Mouse (Mus musculus) layer of hippocampus, adult 9-10 months (tissue): ENCODE measurements around the gene Paxbp1.

Experiments used
- DNase-seq: peaks from one replicate; pipeline ENCODE4 v3.0.0; 2022; ENCODE audit warnings: low spot score

The Paxbp1 gene

DNA sequence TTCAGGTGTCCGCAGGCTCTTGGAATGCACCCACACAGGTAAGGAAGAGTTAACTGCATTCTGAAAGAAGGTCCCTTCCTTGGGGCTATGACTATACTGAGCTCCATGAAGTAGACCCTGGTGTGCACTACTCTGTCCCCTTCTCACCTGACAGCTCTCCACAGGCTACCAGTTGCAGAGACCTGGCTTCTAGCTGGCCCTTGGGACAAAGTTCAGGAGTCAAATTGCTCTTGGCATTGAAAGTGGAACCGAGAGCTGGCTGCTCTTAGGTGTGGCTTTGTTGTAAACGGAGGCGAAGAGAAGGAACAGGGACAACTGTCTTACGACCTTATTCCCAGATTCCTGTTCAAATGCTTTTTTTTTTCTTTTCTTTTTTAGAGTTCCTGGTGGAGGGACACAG lies 10.8 kb upstream of the Paxbp1 start:
- no peak for DNase-seq

DNA sequence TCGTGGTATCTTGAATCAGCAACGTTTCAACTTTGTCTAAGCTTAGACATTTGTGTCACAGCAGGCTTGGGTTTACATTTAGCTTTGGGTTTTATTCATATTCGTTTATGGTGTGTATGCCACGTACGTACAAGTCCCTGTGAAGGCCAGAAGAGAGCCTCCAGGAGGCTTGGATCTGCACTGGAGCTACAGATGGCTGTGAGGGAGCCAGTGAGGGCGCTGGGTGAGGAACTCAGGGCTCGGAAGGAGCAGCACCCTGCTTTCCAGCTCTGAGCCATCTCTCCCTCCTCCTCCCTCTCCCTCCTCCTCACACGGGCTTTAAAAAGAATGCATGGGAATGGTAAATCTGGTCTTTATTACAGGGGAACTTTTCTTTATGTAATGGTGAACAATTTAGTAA lies 9.3 kb upstream of the Paxbp1 start:
- no peak for DNase-seq

DNA sequence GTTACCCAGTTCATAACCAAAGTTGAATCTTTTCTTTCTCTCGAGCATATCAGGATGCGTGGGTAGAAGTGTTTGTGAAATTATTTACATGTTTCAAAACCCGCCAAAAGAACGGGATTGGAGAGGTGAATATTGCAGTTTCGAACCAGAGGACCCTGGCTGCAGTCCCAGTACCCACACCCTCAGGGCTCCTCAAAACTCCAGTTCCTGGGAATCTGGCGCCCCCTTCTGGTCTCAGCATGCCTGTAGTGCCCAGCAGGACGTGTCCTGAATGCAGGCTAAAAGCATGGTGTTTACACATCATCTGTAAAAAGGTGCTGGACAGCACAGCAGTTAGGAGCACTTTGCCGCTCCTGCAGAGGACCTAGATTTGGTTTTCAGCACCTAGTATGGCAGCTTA lies 1.2 kb upstream of the Paxbp1 start:
- DNase-seq, result no peak

DNA sequence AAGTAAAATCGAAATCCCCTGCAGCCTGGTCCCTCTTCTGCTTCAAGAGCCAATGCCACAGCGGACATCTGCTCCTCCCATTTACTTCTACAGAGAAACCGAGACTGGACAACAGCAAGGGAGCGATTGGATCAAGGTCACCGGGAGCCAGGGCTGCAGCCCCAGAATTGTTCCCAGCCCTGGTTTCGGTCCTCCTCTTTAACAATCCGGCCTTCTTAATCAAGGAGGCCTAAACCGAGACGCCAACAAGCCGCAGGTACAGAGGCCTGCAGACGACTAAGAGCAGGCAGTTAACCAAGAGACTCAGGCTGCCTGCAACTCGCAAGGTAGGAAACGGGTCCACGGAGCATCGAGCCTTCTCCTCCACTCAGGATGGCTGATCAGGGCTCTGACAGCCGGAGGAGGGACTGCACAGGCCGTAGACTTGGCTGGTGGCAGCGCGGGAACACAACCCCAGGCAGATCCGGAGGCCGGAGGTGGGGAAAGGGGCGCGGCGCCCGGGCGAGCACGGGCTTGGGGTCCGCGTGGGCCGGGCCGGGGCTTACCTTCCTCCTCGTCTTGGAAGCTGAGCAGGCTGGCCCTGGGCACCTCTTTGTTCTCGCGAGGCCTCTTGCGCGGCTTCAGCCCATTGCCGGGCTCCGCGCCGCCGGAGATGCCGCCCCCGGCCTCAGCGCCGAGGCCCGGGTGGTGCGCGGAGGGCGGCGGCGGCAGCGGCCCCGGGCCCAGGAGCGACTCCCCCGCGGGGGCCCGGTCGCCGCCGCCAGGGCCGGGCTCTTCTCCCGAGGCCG lies 688 bp downstream of the Paxbp1 start:
- DNase-seq, result no peak

DNA sequence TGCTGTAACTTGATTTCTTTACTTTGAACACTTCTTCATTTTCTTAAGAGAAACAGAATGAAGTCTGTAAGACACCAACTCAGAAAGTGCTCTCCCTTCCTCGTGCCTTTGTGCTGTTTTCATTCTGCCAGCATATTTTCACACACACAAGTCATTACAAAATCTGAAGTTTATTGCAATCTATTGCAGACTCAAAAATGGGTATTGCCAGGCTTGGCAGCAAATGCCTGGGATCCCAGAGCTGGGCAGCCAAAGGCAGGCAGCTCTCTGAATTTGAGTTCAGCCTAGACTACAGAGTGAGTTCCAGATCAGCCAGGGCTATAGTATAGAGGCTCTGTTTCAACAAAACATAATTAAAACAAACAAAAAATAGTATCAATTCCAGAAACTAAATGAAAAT lies 1.7 kb downstream of the Paxbp1 start:
- no peak for DNase-seq

DNA sequence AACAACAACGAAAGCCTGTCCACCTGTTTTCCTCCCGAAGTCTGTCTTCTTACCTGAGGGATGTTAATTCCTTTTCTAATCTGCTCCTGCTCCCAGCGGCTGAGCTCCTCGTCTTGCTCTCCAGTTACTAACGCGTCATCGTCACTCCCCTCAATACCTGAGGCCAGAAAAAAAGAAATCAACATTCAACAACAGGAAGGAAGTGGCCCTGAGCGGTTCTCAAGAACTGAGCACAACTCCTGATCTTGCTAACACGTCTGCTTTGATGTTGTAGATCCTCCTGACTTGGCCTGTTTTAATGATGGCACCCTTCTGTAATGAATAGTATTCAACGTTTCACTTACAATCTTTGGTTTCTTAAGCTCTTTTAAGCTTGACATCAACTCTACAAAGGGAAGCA lies 8.5 kb downstream of the Paxbp1 start:
- DNase-seq, result no peak

DNA sequence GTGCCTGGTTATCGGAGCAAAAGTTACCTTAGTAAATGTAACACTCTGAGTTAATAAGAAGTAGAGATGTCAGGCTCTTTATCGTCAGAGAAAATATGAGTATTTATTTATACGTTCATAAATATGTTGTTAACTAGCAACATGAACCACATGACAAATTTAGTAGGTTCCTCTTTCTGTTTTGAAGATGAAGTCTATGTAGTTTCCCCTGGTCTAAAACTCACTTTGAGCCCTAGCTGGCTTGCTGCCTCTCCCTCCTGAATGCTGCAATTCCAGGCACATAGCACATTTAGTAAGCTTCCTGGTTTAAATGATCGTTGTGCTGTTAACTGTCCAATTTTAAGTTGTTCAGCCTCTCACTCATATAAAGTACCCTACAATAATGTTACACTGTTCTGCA lies 13.6 kb downstream of the Paxbp1 start:
- DNase-seq, result no peak

DNA sequence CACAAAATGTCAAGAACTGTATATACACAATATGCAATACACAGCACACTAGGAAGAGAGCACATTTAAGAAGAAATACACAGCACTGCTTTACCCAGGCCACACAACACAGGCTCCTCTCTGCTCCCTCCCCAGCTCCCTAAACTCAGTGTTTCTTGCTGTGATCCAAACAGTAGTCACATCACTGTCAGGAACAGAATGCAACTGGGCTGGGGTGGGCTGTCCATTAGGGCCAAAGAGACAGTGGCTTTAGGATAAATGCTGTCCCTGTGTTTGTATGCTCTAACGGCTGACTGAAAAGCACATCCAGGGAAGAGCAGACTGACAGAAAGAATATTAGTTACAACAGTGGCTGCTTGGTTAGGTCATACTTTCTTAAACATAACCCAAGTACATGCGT lies 14.4 kb downstream of the Paxbp1 start:
- DNase-seq, result no peak

DNA sequence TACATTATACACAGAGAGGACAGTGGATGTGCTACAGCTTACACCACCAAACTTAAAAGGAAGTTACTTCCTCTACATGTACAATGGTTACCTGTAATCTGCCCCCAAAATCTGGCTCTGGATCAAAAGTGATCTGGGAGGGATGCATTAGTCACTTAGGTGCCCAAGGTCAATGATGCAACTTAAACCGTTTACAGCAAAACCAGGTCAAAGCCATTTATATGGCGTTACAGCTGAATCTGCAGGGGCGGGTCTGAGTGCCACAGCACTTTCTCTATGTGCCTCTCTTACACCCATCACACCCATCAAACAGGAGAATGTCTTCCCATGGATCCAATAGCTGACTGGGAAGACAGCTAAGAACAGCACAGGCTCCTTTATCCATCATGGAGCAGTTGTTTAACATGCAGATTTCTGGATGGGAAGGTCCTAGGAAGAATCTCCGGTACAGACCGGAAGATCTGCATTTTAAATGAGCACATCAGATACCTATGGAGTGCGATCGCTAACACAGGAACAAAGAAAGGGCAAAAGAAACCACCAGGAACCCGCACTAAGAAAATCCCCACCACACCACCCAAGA lies 15.1 kb downstream of the Paxbp1 start:
- no peak for DNase-seq

DNA sequence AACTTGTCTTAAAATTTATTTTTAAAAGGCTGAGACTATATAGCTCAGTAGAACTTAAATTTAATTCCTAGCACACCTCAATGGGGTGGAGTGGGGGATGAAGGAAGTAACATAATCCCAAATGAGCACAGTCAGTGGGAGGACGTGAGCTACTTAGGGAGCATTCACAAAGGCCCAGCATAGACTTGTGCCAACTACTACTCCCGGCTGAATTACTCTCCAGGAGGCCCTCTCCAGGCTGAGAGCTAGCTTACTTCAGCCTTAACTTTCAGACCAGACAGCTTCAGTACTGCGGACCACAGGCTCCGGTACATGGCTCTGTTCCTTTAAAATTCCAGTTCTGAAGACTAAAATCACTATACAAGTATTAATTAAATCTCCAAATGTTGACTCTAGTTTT lies 18.1 kb downstream of the Paxbp1 start:
- no peak for DNase-seq

DNA sequence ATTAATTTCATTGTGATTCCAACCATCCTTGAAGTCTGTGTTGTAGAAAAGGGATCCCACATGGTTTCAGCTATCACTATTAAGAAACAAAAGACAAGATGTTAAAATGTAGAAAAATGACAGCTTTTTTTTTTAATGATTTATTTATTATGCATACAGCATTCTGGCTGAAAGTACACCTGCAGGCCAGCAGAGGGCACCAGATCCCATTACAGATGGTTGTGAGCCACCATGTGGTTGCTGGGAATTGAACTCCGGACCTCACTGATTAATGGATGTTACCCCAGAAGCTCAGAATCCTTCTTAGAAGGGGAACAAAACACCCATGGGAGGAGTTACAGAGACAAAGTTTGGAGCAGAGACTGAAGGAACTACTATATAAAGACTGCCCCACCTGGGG lies 21.0 kb downstream of the Paxbp1 start:
- no peak for DNase-seq

DNA sequence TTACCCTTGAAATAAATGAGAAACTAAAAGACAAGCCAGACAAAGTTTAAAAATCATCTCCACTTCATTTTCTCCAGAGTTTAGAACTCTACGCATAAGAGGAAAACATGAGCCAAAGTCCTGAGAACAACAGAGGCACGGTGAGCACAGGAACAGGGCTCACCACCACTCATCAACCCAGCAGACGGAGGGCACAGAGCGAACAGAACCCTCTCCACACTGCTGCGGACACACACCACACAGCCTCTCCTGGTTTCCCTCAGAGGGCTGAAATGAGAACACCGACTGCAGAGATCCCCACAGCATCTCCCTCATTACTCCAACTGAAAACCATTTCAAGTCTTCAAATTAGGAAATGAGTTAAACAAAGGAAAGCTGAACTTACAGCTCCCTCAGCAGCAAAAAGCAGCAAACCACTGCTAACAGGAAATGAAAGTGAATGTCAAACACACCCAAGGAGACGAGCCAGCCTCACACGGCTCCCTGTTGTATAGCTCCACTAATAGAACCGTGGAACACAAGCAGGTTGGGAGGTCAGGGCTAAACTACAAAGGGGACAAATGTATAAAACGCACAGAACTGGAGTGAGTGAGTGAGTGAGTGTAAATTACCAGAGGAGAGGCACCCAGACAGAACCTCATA lies 23.4 kb downstream of the Paxbp1 start:
- no peak for DNase-seq

DNA sequence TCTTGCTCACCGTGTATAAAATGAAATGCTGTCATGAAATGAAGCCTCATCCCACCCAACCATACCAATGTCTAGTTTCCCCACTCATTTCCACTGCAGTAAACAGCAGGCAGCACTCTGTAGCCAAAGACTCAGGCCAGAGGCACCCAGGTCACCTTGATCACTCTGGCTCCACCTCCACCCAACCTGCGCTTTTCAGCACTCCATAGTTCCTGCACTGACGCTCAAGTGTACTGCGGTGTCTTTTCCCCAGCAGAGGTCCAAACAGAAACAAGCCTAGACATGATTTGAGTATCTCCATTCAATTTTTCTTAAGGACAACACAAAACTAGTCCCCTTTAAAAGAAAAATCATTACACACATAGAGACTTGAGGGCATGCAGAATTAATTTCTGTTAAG lies 24.9 kb downstream of the Paxbp1 start:
- DNase-seq, result no peak

DNA sequence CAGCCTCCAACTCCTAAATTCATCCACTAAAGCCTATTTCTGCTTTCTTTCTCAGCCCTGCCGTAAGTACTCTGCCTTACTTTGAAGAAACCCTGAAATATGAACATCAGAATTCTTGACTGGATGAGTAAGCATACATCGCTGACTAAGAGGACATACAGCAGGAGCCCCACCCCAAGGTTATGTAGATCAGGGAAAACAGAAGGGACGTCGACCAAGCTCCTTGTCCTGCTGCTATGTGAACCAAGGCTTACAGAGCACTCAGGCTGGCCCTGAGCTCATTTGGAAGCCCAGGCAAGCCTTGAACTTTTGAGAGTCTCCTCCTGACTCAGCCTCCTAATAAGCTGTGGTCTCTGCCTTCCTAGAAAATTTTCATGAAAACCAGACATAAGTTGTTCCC lies 28.6 kb downstream of the Paxbp1 start:
- DNase-seq, result no peak

DNA sequence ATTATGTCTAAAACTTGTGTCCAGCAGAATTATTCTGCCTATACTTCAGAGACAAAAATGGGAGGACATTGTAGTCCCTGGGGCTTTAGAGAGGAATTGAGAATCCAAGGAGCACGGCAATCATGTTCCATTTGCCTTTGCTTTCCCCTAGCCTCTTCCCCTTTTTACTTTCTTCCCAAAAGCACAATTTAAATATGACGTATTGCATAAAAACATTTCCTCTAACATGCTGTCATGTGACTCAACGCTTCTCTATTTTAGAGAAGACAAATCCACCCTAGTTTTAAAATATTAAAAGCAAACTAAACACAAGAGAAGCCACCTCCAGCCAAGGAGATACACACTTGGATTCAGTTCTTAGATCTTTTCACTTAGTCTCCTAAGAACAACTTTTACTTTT lies 32.5 kb downstream of the Paxbp1 start:
- no peak for DNase-seq

DNA sequence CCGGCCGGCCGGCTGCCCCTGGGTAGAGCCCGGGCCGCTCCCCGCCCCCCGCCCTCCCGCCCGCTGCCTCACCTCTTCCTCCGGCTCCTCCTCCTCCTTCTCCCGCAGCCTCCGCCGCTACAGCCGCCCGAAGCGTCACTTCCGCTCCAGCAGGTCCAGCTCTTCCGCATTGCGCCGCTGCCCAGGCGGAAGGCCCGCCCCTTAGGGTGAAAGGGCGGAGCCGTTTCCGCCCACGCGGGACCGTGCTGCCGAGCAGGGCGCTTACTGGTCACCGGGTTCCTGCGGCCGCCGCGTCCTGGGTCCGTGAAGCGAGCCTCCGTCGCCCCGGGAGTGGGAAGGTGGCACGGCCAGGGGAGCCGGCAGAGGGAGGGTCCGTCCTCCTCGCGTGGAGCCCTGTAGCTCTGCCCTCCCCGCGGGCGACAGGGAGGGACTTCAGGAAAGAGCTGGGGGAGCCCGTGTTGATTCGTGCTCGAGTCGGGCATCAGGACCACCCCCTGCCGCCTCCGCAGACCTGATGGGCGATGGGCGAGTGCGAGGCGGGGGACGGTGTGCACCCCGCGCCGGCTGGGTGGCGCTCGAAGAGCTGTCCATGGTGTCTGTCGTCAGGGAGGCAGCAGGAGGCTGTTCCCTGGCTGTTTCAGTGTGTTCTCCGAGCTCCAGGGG lies 33.2 kb downstream of the Paxbp1 start, which contains the start of gene Synj1:
TSS of gene Synj1 (minus strand) at position 288 of the 663 bp plus-strand sequence.
- DNase-seq, result peak; percentile 72

DNA sequence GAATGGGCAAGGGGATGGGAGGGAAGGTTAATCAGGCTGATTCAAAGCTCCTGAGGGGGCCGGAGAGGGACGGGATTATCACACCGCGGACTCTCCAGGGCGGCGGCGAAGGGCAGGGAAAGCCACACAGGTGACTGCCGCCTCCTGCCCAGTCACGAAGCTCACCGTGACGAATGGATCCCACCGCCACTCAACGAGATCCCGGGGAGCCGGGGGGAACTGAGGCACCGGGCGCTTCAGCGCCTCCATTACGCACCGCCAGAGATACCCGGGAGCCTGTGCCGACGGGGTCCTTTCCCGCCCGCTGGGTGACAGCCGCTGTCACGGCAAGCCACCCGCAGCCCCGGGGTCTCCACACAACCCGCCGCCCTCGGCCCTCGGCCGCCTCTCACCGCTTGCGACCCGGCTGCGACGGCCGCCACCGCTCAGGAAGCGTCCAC lies 33.7 kb downstream of the Paxbp1 start:
- no peak for DNase-seq

DNA sequence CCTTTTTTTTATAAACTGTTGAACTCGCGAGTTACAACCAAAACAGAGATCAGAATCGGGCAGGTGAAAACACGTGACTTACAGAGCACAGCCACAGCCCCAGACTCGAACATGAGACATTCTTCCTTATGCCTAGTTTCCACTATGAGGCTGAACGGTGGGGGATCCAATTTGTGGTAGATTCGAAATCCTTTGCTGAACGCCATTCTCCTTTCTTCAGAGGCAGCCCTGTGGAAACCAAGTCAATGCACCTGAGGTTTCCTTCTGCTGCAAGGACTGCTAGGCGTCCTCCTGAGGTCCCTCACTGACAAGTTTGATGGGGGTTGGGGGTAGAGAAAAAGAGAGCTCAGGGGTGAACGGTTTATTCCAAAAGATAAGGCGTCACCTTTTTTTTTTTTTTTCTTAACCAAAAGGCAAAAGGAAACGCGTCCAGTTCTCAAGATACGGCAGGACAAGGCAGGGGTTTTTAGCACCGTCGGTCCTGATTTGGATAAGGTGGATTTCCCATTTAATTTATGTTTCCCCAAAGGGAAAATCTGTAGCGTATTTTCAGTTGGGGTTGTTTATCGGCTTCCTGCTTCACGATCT lies 34.3 kb downstream of the Paxbp1 start:
- DNase-seq, result no peak

DNA sequence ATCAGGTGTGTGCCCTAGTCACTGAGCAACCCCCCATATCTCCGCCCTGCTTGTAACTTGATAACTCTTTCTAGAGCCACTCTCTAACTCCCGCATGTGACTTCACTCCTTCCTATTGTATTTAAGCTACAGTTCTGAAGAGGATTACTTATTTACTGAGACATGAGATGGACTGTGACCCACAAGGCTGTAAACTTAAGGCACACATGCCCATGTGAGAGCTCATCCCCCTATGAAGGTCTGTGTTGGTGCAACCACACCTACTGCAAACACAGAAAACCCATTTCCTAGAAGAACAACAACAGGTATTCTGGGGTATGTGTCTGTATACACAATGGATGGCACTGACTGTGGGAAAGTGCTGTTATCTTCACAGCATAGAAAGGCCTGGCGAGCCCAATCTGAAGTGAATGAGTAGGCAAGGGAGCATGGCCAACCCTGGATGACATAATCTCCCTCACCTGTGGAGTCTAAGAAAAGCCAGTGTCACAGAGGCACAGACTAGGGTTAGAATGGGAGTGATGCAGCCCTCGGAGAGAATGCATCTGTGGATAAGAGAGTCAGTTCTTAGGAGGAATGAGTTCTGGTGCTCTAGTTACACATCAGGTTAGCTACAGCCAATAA lies 39.3 kb downstream of the Paxbp1 start:
- no peak for DNase-seq

DNA sequence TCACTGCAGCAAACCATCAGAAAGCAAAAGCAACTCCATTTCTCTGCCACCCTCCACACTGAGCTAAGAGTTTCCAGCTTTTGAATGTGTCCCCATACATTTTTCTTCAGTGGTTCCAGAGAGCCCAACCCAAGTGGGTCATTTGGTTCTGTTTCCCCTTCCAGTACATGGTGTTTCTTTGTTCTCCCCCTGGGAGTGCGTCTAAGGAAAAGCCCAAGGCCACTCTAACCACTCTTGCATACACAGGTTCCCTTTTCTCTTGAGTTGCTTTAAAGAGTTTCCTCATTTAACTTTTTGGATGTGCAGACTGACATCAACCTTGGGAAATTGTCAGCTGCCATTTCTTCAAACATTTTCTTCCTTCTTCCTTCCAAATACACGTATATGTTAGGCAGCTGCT lies 43.2 kb downstream of the Paxbp1 start:
- no peak for DNase-seq

DNA sequence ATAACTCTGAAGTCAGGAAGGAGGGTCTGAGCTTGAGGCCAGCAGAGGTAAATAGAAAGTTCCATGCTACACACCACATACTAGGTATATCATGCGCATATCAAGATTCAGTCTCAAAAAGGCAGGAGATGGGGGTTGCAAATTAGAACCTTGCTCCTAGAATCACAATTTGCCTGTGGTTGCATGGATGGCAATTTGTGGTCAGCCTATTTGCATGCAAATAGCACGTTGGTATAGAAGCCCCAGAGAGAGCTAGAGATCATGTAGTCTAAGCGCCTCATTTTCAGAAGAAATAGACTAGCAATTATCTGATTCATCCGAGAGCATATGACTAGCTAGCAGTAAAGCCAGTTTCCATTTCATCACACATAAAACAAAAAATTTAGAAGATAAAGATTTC lies 44.5 kb downstream of the Paxbp1 start:
- no peak for DNase-seq

DNA sequence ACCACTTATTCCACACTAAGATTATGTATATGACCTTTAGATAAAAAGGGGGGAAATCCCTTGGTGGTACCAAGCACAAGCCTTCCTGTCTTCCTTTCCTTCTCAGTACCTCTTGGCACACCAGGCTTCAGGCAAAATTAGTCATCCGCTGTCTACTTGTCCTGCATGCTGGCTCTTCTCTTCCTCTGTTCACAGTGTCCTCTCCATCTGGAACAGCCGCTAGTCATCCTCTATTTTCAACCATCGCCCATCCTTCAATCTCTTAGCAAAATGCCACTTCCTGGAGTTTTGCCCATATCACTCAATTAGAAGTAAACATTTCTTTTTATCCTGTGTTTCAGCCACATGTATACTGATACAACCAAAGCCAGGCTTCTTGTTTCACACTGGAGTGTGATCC lies 46.5 kb downstream of the Paxbp1 start:
- no peak for DNase-seq
